Mouse (Mus musculus): Measurements from ENCODE around the gene Gatm. TPM values are rescaled to one million over a fixed set of nuclear protein-coding genes. Genes with fewer than 3 reads are reported as not detected.
A peak's percentile ranks its signal among the peaks of the same experiment; 100 is the strongest.

The Gatm gene
- total RNA-seq (2021), result 1 to 10 TPM; 4.9 to 5.5 TPM
- long read RNA-seq, experiment 1, partial matches to known transcripts, result 0 of 2 reads
- long read RNA-seq, experiment 1, other reads (novel, unspliced or antisense), result 0 of 2 reads
- long read RNA-seq, experiment 2, result 0 reads

- peak; percentile 66 to 76 for DNase-seq
These were observed at the start of gene Gatm for GRCm38 (mm10) chr2:122610746-122611653. Gatm (minus strand) TSS chr2:122611303.

- no peak for DNase-seq
These were observed 48.7 kb upstream of the Gatm start for GRCm38 (mm10) chr2:122659825-122660224.

GRCm38 (mm10) chr2:122657707-122658524 is 46.8 kb upstream of the Gatm start:
- DNase-seq, result no peak

- DNase-seq, result no peak
These were observed 45.7 kb upstream of the Gatm start for GRCm38 (mm10) chr2:122656767-122657166.

GRCm38 (mm10) chr2:122656052-122656451 is 44.9 kb upstream of the Gatm start:
- DNase-seq, result peak; percentile 10 to 30

GRCm38 (mm10) chr2:122652096-122653084 is 41.3 kb upstream of the Gatm start:
- DNase-seq, result peak; percentile 9 to 36

GRCm38 (mm10) chr2:122638673-122639072 is 27.6 kb upstream of the Gatm start:
- DNase-seq, result no peak

- DNase-seq, result no peak
These were observed 26.9 kb upstream of the Gatm start for GRCm38 (mm10) chr2:122638029-122638428.

- DNase-seq, result peak; percentile 82 to 90
These were observed 26.5 kb upstream of the Gatm start for GRCm38 (mm10) chr2:122637526-122637997.

- DNase-seq, result no peak
These were observed 25.6 kb upstream of the Gatm start, which contains the start of gene AA467197 for GRCm38 (mm10) chr2:122636686-122637085. AA467197 (plus strand) TSS chr2:122636986.

GRCm38 (mm10) chr2:122631226-122631801 is 20.2 kb upstream of the Gatm start:
- DNase-seq, result peak; percentile 56 to 67

- peak; percentile 92 to 93 for DNase-seq
These were observed 19.5 kb upstream of the Gatm start for GRCm38 (mm10) chr2:122630465-122631225.

GRCm38 (mm10) chr2:122629871-122630270 is 18.8 kb upstream of the Gatm start:
- DNase-seq, result no peak

- peak; percentile 76 to 81 for DNase-seq
These were observed 17.9 kb upstream of the Gatm start for GRCm38 (mm10) chr2:122628976-122629375.

- no peak for DNase-seq
These were observed 14.8 kb upstream of the Gatm start for GRCm38 (mm10) chr2:122625930-122626329.

GRCm38 (mm10) chr2:122621337-122622110 is 10.4 kb upstream of the Gatm start:
- no peak for DNase-seq

GRCm38 (mm10) chr2:122618719-122619118 is 7.6 kb upstream of the Gatm start:
- no peak for DNase-seq

- DNase-seq, result no peak
These were observed 6.7 kb upstream of the Gatm start for GRCm38 (mm10) chr2:122617792-122618191.

GRCm38 (mm10) chr2:122616237-122616636 is 5.1 kb upstream of the Gatm start:
- DNase-seq, result no peak
